Mouse (Mus musculus) embryonic fibroblast, embryonic 13.5 days (primary cell): Measurements from ENCODE around the gene Micall1.

ENCODE experiments used
- CTCF ChIP-seq: IDR thresholded peaks from 2 replicates; pipeline ENCODE4 v1.5.1; 2011; ENCODE audit warnings: mild to moderate bottlenecking, control low read depth, low read length, moderate library complexity, borderline replicate concordance; ENCODE audit not compliant: insufficient read depth
- POLR2A ChIP-seq: IDR thresholded peaks from 2 replicates; pipeline ENCODE4 v1.6.1; 2011; ENCODE audit warnings: low read depth, mild to moderate bottlenecking, control low read depth, low read length, moderate library complexity

- TF ChIP-seq POLR2A (no peak), CTCF (no peak)
Observed at GRCm38 (mm10) chr15:79098220-79098619, 10.5 kb upstream of the Micall1 start.
